Mouse (Mus musculus) cerebral cortex, adult 2 months (tissue): ENCODE data around the gene Prss43.

Experiments used
- WGBS: fragments of 180-500 bp; shearing (Covaris S2); methylation state at CpG from one replicate; pipeline ENCODE4 v1.1.7; 2018; 5-methylcytosine and 5-hydroxymethylcytosine counted together

Prss43 gene

DNA sequence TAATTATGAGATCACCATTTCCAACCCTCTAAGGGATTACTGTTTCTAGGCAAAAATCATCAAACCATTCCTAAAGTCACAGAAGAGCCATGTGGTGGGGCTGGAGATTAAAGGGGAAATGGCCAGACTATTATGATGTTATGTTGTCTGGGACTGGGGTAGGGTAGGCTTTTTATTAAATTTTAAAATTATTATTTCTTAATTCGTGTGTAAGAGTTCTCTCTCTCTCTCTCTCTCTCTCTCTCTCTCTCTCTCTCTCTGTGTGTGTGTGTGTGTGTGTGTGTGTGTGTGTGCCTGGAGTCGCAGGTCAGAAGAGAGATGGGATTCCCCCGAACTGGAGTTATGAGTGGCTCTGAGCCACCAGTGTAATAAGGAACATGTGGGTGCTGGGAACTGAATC is at the start of gene Prss43:
Prss43 (plus strand) TSS at position 301 of the 400 bp plus-strand sequence.
- WGBS: 87% methylated on average over 3 of the region's 3 CpGs

DNA sequence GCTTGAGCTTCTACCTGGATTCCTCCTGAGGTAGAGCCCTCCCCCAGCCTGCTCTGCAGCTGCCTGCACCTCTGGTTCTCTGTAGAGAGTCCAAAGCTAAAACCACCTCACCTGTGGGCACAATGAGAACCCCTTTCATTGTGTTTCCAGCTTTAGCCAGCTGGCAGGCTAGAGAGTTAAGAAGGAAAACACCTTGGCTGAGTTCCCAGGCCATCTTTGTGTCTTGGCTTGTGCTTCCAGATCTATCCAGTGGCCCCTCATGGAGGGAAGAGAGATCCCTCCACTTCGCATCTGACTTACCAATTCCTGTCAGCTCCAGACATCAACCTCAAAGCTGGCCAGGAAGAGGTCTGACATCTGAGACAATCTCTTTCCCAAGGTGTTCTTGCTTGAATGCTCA is 48.4 kb upstream of the Prss43 start:
- 71% methylated on average over 1 of the region's 1 CpGs for WGBS

DNA sequence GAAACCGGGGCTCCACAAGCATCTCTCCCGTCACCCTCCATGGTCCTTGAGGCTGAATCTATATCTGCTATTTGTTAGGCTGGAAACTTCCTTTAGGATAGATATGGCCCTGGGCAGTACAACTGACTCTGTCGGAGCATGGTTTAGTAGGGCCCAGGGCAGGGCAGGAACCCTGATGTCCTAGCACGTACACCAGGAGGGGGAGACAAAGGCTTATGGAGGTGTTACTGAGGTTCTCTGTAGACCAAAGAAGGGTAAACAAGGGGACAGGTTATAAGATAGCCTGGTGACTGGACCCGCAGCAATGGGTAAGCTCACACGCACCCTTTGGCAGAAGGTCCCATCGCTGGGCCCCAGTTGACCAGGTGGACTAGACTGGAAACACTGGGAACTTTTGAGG is 47.9 kb upstream of the Prss43 start:
- 94% methylated on average over 7 of the region's 7 CpGs for whole genome bisulfite sequencing

DNA sequence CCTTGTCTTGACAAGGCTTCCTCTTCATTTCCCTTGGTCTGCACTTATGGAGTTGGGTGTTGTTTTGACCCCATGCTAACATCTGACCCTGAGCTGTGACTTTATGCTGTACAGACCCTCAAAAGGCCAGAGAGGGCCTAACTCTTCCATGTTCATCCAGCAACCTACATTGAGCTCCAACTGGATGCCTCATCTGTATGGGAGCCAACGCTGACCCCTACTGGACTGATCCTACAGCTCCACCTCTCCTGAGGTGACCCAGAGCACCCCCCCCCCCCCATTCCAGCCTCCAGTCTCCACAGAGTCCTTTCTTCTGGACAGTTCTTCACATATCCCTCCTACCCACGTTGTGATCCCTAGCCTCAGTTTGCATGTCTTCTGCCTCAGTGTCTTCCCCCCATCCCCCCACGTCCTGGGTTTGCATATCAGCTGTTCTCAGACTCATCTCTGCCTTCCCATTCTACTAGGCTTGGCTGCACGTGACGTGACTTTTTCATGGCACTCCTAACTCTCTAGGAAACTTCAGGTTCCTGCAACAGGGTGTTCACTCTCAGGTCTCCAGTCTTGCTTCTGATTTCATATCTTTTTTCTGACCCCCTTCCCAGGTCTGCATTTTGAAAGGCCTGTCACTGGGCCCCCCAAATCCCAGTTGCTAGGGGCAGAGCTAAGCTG is 47.1 kb upstream of the Prss43 start:
- WGBS: 74% methylated on average over 5 of the region's 5 CpGs

DNA sequence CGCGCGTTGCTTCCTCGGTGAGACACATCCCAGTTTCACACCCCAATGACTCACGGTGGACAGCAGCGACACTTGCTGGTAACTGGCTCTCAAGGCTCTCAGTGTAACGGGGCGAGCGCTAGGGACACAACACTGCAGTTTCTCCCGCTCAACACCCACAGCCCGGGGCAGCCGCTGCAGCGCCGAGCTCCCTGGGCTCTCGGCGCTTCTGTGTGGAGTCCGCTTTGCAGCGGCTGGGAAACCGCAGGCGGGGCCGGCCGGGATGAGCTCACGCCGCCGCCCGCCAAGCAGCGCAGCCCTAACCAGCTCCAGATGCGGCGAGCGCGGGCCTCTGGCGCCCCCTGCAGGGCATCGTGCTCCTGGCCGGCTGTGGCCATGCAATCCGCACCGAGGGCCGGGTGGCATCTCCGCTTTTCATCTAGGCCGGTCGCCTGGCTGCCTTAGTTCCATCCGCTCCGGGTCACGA is 45.2 kb upstream of the Prss43 start:
- under 1% methylated on average over 43 of the region's 43 CpGs for WGBS

DNA sequence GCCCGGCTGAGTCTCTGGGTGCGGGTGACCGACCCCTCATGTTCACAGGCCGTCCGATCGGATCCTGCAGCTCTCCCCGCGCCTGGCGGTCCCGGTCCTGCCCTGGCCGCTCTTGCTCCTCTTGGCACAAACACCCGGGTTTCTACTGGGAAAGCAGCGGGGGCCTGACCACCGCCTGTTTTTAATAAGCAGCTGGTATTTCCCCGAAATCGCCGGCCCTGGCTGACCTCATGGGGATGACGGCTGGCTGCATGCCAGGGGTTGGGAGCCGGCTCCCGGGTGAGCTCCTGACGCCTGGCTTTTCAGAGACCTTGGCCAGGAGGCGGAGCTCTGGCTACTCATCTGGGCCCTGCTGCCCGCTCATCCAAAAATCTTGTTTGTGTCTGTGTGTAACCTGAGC is 44.8 kb upstream of the Prss43 start:
- 3% methylated on average over 23 of the region's 23 CpGs for WGBS

DNA sequence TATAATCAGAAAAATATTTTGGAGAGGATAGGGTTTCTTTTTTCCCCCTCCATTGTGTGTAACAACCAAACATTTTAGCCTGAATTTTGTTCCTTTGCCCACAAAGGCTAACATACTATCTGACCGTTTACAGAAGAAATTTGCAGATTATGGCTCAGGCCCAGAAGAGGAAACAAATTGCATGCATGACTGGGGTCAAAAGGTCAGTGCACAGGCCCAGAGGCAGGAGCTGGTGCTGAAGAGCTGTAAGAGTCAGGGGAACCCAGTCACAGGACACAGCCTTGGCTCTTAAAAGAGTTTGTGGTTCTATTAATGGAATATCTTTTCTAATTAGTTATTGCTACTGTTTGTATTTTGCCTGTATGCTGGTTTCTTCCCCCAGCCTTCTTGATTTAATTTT is 42.9 kb upstream of the Prss43 start:
- WGBS: 91% methylated on average over 1 of the region's 1 CpGs

DNA sequence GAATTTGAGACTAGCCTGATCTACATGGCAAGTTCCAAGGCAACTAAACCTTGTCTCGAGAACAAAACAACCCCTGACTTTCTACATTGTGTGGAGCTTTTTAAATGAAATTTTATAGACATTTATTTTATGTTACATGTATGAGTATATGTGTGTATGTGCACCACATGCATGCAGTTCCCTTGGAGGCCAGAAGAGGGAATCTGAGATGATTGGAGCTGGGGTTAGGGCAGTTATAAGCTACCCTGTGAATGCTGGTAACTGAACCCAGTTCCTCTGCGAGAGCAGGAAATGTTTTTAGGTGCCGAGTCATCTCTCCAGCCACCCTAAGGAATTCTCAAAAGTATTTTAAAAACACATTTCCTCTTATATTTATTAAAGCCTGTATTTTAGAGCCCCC is 38.3 kb upstream of the Prss43 start:
- 97% methylated on average over 3 of the region's 3 CpGs for WGBS

DNA sequence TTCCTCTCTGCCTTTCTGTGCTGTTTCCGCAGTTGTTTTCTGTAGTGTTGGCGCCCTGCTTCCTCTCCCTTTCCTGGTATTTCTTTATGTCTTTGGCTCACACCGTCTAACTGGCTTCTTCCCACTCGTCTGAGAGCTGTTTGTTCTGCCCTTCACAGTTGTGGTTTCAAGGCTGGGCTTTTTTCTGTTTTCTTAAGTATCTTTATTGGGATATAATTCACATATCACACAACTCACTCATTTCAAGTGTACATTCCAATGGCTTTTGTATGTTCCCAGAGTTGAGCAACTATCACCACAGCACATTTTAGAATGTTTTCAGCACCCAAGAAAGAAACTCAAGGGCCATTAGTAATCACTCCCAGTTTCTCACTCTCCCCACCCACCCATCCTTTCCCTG is 36.0 kb upstream of the Prss43 start:
- 45% methylated on average over 4 of the region's 4 CpGs for WGBS

DNA sequence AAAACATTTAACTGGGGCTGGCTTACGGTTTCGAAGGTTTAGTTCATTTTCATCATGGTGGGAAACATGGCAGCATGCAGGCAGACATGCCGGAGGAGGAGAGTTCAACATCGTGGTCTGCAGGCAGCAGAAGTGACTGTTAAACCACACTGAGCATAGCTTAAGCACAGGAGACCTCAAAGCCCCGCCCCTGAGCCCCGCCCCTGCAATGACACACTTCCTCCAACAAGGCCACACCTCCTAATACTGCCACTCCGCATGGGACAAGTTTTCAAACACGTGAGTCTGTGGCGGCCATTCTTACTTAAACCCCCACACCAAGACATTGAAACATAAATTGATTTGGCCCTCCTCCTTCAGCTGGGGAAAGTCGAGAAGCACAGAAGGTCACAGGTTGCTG is 29.5 kb upstream of the Prss43 start:
- WGBS: 83% methylated on average over 10 of the region's 10 CpGs

DNA sequence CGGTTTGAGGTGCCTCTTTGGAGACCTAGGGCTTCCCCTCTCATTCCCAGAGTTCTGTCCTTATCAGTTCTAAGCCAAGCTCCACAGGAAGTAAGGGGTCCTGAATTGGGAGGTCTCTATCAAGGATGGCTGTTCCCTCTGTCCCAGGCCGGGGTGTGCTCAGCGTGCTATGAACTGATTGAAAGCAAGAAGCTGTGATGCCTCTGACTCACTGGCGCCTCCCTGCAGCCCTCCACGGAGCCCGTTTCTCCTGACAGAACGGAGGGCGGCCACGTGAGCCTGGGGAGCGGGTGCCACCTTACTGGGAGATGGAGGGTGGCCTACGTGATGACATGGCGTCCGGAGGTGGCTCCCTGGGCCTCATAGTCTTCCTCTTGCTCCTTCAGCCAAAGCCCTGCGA is 28.6 kb upstream of the Prss43 start, which contains the start of gene Prss42:
Prss42 (plus strand) TSS at position 301 of the 400 bp plus-strand sequence.
- WGBS: 94% methylated on average over 14 of the region's 14 CpGs

DNA sequence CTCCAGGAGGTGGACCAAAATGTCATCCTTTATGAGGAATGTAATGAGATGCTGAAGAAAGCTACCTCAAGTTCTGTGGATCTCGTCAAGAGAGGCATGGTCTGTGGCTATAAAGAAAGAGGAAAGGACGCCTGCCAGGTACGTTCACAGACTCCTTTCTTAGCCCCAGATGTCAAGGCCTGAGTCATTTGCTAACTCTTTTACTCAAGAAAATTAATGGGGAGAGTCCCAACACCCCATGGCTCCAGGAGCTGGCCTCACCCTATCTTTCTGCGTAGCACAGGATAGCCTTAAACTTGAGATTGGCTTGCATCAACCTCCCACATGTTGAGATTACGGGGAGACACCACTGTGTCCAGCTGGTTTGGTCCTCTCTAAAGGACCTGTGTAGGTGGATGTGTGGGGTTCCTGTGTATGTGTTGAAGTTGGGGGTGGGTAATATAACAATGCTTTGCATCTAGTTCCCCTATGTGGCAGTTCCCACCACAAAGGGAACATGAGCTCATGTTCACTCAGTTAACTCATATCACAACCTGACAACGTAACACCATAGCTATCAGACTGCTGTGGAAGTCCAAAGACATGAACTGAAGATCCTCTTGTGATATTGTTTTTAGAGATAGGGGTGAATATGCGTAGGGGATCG is 25.5 kb upstream of the Prss43 start:
- 92% methylated on average over 8 of the region's 8 CpGs for WGBS

DNA sequence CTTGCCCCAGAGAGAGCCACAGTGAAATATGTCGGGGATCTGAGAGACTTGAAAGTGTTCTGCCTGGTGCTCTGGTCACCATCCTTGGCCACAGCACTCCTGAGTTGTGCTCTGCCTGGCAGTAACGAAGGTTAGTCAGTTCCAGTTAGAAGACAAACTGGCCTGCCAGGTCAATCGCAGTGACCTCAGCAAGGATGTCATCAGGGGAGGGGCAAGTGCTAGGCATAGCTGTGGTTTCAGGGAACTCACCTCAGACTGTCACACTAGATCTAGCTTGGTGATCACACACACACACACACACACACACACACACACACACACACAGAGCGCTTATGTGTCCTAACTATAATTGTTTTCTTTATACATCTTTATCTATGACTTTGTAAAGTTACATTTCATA is 23.2 kb upstream of the Prss43 start:
- 81% methylated on average over 4 of the region's 4 CpGs for WGBS

DNA sequence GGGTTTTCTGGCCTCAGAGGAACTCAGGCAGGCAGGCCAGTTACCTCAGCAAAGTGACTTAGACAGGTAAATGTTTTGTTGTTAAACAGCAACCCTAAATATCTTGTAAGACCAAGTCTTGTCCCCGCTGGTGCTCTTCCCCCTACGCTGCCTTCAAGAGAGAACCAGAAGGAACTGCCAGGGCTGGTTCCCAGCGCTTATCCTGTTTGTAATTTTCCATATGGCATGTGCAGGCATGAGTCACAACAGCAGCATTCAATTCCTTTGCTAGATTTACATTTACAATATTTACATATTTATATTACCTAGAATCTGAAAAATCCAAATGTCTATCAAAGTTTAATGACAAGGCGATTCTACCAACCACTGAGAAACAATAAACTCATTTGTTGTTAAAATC is 16.4 kb upstream of the Prss43 start:
- 67% methylated on average over 4 of the region's 4 CpGs for WGBS

DNA sequence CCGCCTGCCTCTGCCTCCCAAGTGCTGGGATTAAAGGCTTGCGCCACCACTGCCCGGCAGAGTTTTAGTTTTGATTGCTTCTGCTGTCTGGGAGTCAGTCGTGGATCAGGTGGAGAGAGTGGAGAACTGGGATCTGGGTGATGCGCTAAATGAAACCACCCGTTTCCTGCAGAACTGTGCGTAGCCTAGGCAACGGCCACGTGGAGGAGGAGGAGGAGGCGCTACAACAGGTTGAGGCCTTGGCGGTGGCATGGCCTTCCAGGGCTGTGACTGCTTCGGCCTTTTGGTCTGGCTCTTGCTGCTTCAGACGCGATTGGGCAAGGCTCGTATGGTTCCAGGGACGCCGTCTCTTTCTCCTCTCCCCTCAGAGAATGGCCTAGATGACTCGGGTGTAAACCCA is 12.7 kb upstream of the Prss43 start, which contains the start of gene Prss44:
Prss44 (plus strand) TSS at position 206 of the 400 bp plus-strand sequence.
- WGBS: 73% methylated on average over 18 of the region's 18 CpGs

DNA sequence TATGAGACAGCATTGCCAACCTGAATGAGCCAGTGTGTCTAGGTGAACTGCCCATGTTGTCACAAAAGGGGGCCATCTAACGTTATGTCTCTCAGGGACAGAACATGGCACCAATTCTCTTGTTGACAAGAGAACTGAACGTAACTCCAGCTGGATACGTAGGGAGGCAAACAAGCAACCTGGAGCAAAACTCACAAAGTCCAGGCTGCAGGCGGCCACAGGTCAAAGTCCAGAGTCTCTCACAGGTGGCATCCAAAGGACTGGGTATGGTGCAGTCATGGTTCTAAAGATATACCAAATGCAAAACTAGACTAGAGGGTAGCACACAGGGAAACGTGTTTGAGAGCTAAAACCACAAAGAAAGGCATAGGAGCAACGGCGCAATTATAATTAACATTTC is 5.1 kb upstream of the Prss43 start:
- 90% methylated on average over 7 of the region's 7 CpGs for WGBS

DNA sequence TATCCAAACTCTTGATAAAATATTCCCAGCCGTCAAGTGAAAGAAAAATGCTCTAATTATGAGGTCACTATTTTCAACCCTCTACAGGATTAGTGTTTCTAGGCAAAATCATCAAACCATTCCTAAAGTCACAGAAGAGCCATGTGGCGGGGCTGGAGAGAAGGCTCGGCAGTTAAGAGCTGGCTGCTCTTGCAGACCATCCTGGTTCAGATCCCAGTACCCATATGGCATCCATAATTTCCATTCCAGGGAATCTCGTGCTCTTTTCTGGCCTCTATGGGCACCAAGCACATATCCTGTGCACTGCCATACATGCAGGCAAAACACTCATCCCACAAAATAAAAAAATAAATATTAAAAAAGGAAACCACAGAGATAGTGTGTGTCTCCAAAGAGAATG is 1.1 kb upstream of the Prss43 start:
- 68% methylated on average over 4 of the region's 4 CpGs for WGBS

DNA sequence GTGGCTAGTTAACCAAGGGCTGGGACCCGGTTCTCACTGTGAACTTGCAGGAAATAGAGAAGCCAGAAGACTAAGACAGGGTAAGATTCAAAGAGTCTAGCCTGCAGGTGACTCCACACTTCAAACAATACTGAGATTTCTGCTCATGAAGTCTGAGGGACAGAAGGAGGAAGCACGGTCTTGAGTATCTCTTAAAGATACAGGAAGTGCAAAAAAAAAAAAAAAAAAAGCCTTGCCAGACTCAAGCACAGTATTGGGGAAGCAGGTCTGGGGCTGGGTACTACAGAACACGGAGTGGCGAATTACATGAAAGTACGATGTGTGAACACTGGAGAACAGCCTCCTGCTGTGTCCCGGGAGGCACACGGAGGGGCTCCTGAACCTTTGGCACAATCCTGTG is 658 bp upstream of the Prss43 start:
- WGBS: 60% methylated on average over 7 of the region's 7 CpGs

DNA sequence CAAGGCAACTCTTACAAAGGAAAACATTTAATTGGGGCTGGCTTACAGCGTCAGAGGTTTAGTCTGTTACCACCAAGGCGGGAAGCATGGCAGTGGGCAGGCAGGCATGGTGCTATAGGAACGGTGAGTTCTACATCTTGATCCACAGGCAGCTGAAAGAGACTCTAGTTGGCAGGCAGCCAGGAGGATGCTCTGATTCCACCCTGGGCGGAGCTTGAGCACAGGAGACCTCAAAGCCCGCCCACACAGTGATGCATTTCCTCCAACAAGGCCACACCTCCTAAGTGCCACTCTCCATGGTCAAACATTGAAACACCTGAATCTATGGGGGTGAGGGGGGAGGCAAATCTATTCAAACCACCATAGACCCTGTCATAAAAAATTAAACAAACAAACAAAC is 6.5 kb downstream of the Prss43 start:
- WGBS: 73% methylated on average over 5 of the region's 5 CpGs

DNA sequence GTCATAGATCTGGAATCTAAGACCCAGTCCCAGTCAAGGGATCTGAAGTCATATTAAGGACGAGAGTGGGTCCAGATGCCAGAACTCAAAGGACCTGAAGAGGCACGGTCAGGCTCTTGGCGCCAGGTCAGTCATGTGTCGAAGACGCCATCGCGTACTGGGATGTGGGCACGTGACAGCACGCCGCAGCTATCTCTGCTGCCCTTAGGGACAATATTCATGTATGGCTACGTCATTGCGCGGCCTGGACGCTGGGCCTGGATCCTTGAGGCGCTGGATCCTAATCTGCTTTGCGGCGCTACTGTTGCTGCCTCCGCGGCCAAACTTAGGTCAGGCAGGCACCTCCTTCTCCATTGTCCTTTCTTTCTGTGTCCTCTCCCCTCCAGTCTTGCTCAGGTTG is 7.9 kb downstream of the Prss43 start, which contains the start of gene Prss45:
Prss45 (plus strand) TSS at position 178 of the 400 bp plus-strand sequence.
- 87% methylated on average over 19 of the region's 19 CpGs for WGBS

DNA sequence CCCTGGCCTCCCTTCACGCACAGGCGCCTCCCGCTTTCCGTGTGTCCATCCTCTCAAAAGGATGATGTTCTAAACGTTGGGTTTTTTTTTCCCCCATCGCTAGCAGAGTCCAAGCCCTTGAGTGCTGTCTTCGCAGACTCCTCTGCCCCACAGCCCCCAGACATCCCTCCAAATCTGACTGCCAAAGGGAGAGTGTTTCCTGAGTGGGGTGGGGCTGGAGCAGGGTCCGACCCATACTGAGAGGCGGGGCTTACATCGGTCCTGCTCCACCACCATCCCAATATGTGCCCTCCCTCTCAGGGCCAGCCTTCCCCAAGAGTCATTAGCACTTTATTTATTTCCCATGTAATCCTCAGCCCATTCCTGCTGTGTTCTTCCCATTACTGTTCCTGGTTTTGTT is 8.5 kb downstream of the Prss43 start:
- WGBS: 51% methylated on average over 10 of the region's 10 CpGs

DNA sequence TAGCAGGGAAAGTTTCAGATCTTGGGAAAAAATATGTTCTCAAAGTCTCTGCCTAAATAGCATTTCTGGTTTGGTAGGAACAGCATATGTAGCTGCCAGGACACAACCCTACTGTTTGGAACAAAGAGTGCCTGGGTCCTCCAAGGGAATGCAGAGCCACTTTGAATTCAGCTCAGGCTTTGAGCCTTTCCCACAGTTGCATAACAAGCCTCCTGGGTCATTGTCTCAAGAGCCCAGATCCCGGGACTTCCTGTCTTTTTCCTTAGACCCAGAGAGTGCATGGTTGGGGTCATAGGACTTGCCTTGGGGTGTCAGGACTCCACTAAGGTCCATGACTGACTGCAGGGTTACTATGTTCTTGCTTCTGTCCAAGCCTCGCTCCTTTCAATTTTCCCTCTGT is 9.6 kb downstream of the Prss43 start:
- 72% methylated on average over 2 of the region's 2 CpGs for WGBS

DNA sequence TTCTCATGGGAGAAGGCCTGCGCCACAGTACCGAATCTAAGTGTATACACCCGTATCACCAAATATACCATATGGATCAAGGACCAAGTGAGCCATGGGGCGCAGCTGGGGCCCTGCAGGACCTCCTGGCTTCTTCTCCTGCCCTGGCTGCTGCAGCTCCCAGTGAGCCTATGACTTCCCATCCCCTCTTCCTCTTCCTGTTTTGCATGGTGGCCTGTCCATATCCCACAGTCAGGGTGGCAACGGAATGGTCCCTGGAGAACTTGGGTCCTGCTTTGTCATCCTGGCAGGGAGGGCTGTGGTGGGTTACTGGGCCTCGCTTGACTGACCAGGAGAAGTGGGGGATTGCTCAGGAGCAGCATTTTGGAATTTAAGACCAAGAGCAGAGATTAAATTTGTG is 14.4 kb downstream of the Prss43 start:
- WGBS: 94% methylated on average over 6 of the region's 6 CpGs
